Mouse (Mus musculus): ENCODE results near the gene Polm.

DNA sequence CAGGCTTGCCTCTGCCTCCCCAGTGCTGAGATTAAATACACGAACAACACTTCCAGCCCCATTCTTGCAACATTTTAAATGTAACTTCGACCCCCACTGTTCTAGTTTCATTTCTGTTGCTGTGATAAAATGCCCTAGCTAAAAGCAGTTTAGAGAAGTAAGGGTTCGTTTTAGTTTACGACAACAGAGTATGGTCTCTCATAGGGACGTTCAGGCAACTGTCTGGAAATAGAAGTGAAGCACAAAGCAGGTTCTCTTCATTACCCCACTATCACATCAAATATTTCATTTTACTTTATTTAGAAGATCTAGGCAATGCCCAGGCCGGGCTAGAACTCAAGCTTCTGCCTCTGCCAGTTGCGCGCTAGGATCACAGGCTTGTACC, 50.2 kb downstream of the Polm start:
- TF ChIP-seq POLR2A (IDR thresholded peaks at IDR 0.05; ENCODE audit: borderline replicate concordance, extremely low read depth, low read depth, low read length) (no peak), CTCF (IDR thresholded peaks at IDR 0.05; ENCODE audit: insufficient read depth, low read length) (no peak)

Measured in lung, adult 2 months (tissue).